Mouse (Mus musculus): Measurements from ENCODE around the gene Slc44a5. TPM values are rescaled to one million over a fixed set of nuclear protein-coding genes. Genes with fewer than 3 reads are reported as not detected.

The Slc44a5 gene
- polyA plus RNA-seq, 1 experiment, result 0.12 TPM

GRCm38 (mm10) chr3:154210431-154211055 is 237.3 kb downstream of the Slc44a5 start:
- Histone ChIP-seq H3K9ac (ENCODE audit: low read depth, poor library complexity, severe bottlenecking) (no peak overlapping the region), H3K9me3 (replicated peaks; ENCODE audit: control insufficient read depth, insufficient read depth, low read length, poor library complexity, severe bottlenecking) (no peaks in the 10 kb centered on the region), H3K4me1 (ENCODE audit: control insufficient read depth, insufficient read depth, low read length) (no peaks in the 10 kb centered on the region), H3K27ac (ENCODE audit: insufficient read depth, low read length) (no peak overlapping the region), H3K27me3 (ENCODE audit: control insufficient read depth, insufficient read depth, low read length, poor library complexity, severe bottlenecking) (no peaks in the 10 kb centered on the region), H3K36me3 (ENCODE audit: control insufficient read depth, insufficient read depth, low read length, poor library complexity, severe bottlenecking) (no peaks in the 10 kb centered on the region), H3K4me3 (ENCODE audit: low read depth, low read length) (no peak overlapping the region)
- TF ChIP-seq EP300 (IDR thresholded peaks at IDR 0.05; ENCODE audit: insufficient read depth, low read depth, low read length) (no peak), POLR2A (IDR thresholded peaks at IDR 0.05; ENCODE audit: insufficient read depth, low read length) (no peak), CTCF (IDR thresholded peaks at IDR 0.05; ENCODE audit: low read depth, low read length) (no peak)

- no peak overlapping the region for H3K9ac ChIP-seq (ENCODE audit: low read depth, poor library complexity, severe bottlenecking)
- H3K4me3 ChIP-seq (ENCODE audit: low read depth, low read length), result no peak overlapping the region
- no peaks in the 10 kb centered on the region for H3K36me3 ChIP-seq (ENCODE audit: control insufficient read depth, insufficient read depth, low read length, poor library complexity, severe bottlenecking)
- no peak for TF ChIP-seq CTCF (IDR thresholded peaks at IDR 0.05; ENCODE audit: low read depth, low read length)
- H3K27me3 ChIP-seq (ENCODE audit: control insufficient read depth, insufficient read depth, low read length, poor library complexity, severe bottlenecking), result no peaks in the 10 kb centered on the region
- no peaks in the 10 kb centered on the region for H3K4me1 ChIP-seq (ENCODE audit: control insufficient read depth, insufficient read depth, low read length)
- no peak overlapping the region for H3K27ac ChIP-seq (ENCODE audit: insufficient read depth, low read length)
- H3K9me3 ChIP-seq (replicated peaks; ENCODE audit: control insufficient read depth, insufficient read depth, low read length, poor library complexity, severe bottlenecking), result no peaks in the 10 kb centered on the region
Measured at GRCm38 (mm10) chr3:154212551-154212950, 239.3 kb downstream of the Slc44a5 start.

GRCm38 (mm10) chr3:154215309-154215708 is 242.1 kb downstream of the Slc44a5 start:
- no peak overlapping the region for H3K27ac ChIP-seq (ENCODE audit: insufficient read depth, low read length)
- no peak overlapping the region for H3K9ac ChIP-seq (ENCODE audit: low read depth, poor library complexity, severe bottlenecking)
- H3K4me3 ChIP-seq (ENCODE audit: low read depth, low read length), result no peak overlapping the region
- TF ChIP-seq POLR2A (IDR thresholded peaks at IDR 0.05; ENCODE audit: insufficient read depth, low read length) (no peak), EP300 (IDR thresholded peaks at IDR 0.05; ENCODE audit: insufficient read depth, low read depth, low read length) (no peak), CTCF (IDR thresholded peaks at IDR 0.05; ENCODE audit: low read depth, low read length) (no peak)
- no peaks in the 10 kb centered on the region for H3K27me3 ChIP-seq (ENCODE audit: control insufficient read depth, insufficient read depth, low read length, poor library complexity, severe bottlenecking)
- H3K9me3 ChIP-seq (replicated peaks; ENCODE audit: control insufficient read depth, insufficient read depth, low read length, poor library complexity, severe bottlenecking), result no peaks in the 10 kb centered on the region
- no peaks in the 10 kb centered on the region for H3K36me3 ChIP-seq (ENCODE audit: control insufficient read depth, insufficient read depth, low read length, poor library complexity, severe bottlenecking)
- H3K4me1 ChIP-seq (ENCODE audit: control insufficient read depth, insufficient read depth, low read length), result no peaks in the 10 kb centered on the region

GRCm38 (mm10) chr3:154215779-154216178 is 242.5 kb downstream of the Slc44a5 start:
- Histone ChIP-seq H3K4me3 (ENCODE audit: low read depth, low read length) (no peak overlapping the region), H3K36me3 (ENCODE audit: control insufficient read depth, insufficient read depth, low read length, poor library complexity, severe bottlenecking) (no peaks in the 10 kb centered on the region), H3K27ac (ENCODE audit: insufficient read depth, low read length) (no peak overlapping the region), H3K4me1 (ENCODE audit: control insufficient read depth, insufficient read depth, low read length) (no peaks in the 10 kb centered on the region), H3K9ac (ENCODE audit: low read depth, poor library complexity, severe bottlenecking) (no peak overlapping the region), H3K27me3 (ENCODE audit: control insufficient read depth, insufficient read depth, low read length, poor library complexity, severe bottlenecking) (no peaks in the 10 kb centered on the region), H3K9me3 (replicated peaks; ENCODE audit: control insufficient read depth, insufficient read depth, low read length, poor library complexity, severe bottlenecking) (no peaks in the 10 kb centered on the region)
- TF ChIP-seq EP300 (IDR thresholded peaks at IDR 0.05; ENCODE audit: insufficient read depth, low read depth, low read length), result no peak
- TF ChIP-seq POLR2A (IDR thresholded peaks at IDR 0.05; ENCODE audit: insufficient read depth, low read length), result no peak
- TF ChIP-seq CTCF (IDR thresholded peaks at IDR 0.05; ENCODE audit: low read depth, low read length), result no peak

GRCm38 (mm10) chr3:154222141-154222591 is 248.9 kb downstream of the Slc44a5 start:
- no peak overlapping the region for H3K9ac ChIP-seq (ENCODE audit: low read depth, poor library complexity, severe bottlenecking)
- no peaks in the 10 kb centered on the region for H3K36me3 ChIP-seq (ENCODE audit: control insufficient read depth, insufficient read depth, low read length, poor library complexity, severe bottlenecking)
- no peaks in the 10 kb centered on the region for H3K4me1 ChIP-seq (ENCODE audit: control insufficient read depth, insufficient read depth, low read length)
- no peaks in the 10 kb centered on the region for H3K9me3 ChIP-seq (replicated peaks; ENCODE audit: control insufficient read depth, insufficient read depth, low read length, poor library complexity, severe bottlenecking)
- no peak overlapping the region for H3K27ac ChIP-seq (ENCODE audit: insufficient read depth, low read length)
- no peak overlapping the region for H3K4me3 ChIP-seq (ENCODE audit: low read depth, low read length)
- TF ChIP-seq EP300 (IDR thresholded peaks at IDR 0.05; ENCODE audit: insufficient read depth, low read depth, low read length) (no peak), CTCF (IDR thresholded peaks at IDR 0.05; ENCODE audit: low read depth, low read length) (no peak), POLR2A (IDR thresholded peaks at IDR 0.05; ENCODE audit: insufficient read depth, low read length) (no peak)
- H3K27me3 ChIP-seq (ENCODE audit: control insufficient read depth, insufficient read depth, low read length, poor library complexity, severe bottlenecking), result no peaks in the 10 kb centered on the region; the same call in 1 of the 2 replicates

GRCm38 (mm10) chr3:154222688-154223087 is 249.5 kb downstream of the Slc44a5 start:
- H3K27ac ChIP-seq (ENCODE audit: insufficient read depth, low read length), result no peak overlapping the region
- no peak for TF ChIP-seq CTCF (IDR thresholded peaks at IDR 0.05; ENCODE audit: low read depth, low read length)
- no peak for TF ChIP-seq POLR2A (IDR thresholded peaks at IDR 0.05; ENCODE audit: insufficient read depth, low read length)
- no peak for TF ChIP-seq EP300 (IDR thresholded peaks at IDR 0.05; ENCODE audit: insufficient read depth, low read depth, low read length)
- no peaks in the 10 kb centered on the region for H3K36me3 ChIP-seq (ENCODE audit: control insufficient read depth, insufficient read depth, low read length, poor library complexity, severe bottlenecking)
- H3K4me3 ChIP-seq (ENCODE audit: low read depth, low read length), result no peak overlapping the region
- no peaks in the 10 kb centered on the region for H3K4me1 ChIP-seq (ENCODE audit: control insufficient read depth, insufficient read depth, low read length)
- no peaks in the 10 kb centered on the region for H3K9me3 ChIP-seq (replicated peaks; ENCODE audit: control insufficient read depth, insufficient read depth, low read length, poor library complexity, severe bottlenecking)
- H3K9ac ChIP-seq (ENCODE audit: low read depth, poor library complexity, severe bottlenecking), result no peak overlapping the region
- no peaks in the 10 kb centered on the region; the same call in 1 of the 2 replicates for H3K27me3 ChIP-seq (ENCODE audit: control insufficient read depth, insufficient read depth, low read length, poor library complexity, severe bottlenecking)

Measured in ES-Bruce4 (cell line).